Mouse (Mus musculus) lung, postnatal 0 days (tissue): ENCODE measurements around the gene Arhgap29. TPM values are rescaled to one million over a fixed set of nuclear protein-coding genes. Genes with fewer than 3 reads are reported as not detected.
A peak's percentile ranks its signal among the peaks of the same experiment; 100 is the strongest.

Experiments used
- ATAC-seq: fragments of 200-750 bp; cut with Nextera tagmentation; 2 replicates; pipeline ENCODE4 v1.8.0; 2017; ENCODE audit warnings: moderate library complexity
- DNase-seq: peaks from one replicate; pipeline ENCODE4 v3.0.0-alpha.2; 2016; ENCODE audit warnings: low spot score
- H3K27ac ChIP-seq: fragments of 300-500 bp; sonication (generic); 2 replicates; pipeline ENCODE4 v1.5.1; 2014; ENCODE audit warnings: antibody characterized with exemption, mild to moderate bottlenecking, low read length, mixed read lengths
- H3K27me3 ChIP-seq: fragments of 300-500 bp; sonication (generic); replicated peaks from 2 replicates; pipeline ENCODE4 v1.6.1; 2014; ENCODE audit warnings: low read length, mixed read lengths; ENCODE audit not compliant: insufficient read depth
- H3K36me3 ChIP-seq: fragments of 300-500 bp; sonication (generic); 2 replicates; pipeline ENCODE4 v1.6.1; 2014; ENCODE audit warnings: low read length, mixed read lengths; ENCODE audit not compliant: insufficient read depth
- H3K4me1 ChIP-seq: fragments of 300-500 bp; sonication (generic); 2 replicates; pipeline ENCODE4 v1.6.1; 2014; ENCODE audit warnings: antibody characterized with exemption, low read depth, low read length, mixed read lengths; ENCODE audit not compliant: insufficient read depth
- H3K4me2 ChIP-seq: fragments of 300-500 bp; sonication (generic); replicated peaks from 2 replicates; pipeline ENCODE4 v1.6.1; 2014; ENCODE audit warnings: low read depth, mild to moderate bottlenecking, low read length, moderate library complexity, mixed read lengths
- H3K4me3 ChIP-seq: fragments of 300-500 bp; sonication (generic); 2 replicates; pipeline ENCODE4 v1.5.1; 2014; ENCODE audit warnings: low read depth, low read length
- H3K9ac ChIP-seq: fragments of 300-500 bp; sonication (generic); replicated peaks from 2 replicates; pipeline ENCODE4 v1.6.1; 2014; ENCODE audit warnings: low read depth, mild to moderate bottlenecking
- H3K9me3 ChIP-seq: fragments of 300-500 bp; sonication (generic); 2 replicates; pipeline ENCODE4 v1.6.1; 2016; ENCODE audit warnings: low read length, mixed read lengths
- CTCF ChIP-seq: IDR thresholded peaks from 2 replicates; pipeline ENCODE4 v1.5.1; 2016; ENCODE audit warnings: antibody characterized with exemption, mild to moderate bottlenecking
- EP300 ChIP-seq: IDR thresholded peaks from 2 replicates; pipeline ENCODE4 v1.6.1; 2016; ENCODE audit warnings: antibody characterized with exemption, mild to moderate bottlenecking, control low read depth
- WGBS: fragments of 180-500 bp; shearing (Covaris S2); extraction: QIAGEN DNeasy Blood & Tissue Kit; methylation state at CpG from one replicate; pipeline ENCODE4 v1.1.7; 2014; 5-methylcytosine and 5-hydroxymethylcytosine counted together
- polyA plus RNA-seq: library from polyadenylated mRNA; unstranded; fragments of >200 nt; fragmentation: Nextera tagmentation; extraction: Ambion mirVana; gene quantifications from 2 replicates; pipeline ENCODE4 v1.2.1, GENCODE M21; 2015

Gene Arhgap29
- polyA plus RNA-seq, 1 experiment from 2014 or later: 56.8 TPM

DNA sequence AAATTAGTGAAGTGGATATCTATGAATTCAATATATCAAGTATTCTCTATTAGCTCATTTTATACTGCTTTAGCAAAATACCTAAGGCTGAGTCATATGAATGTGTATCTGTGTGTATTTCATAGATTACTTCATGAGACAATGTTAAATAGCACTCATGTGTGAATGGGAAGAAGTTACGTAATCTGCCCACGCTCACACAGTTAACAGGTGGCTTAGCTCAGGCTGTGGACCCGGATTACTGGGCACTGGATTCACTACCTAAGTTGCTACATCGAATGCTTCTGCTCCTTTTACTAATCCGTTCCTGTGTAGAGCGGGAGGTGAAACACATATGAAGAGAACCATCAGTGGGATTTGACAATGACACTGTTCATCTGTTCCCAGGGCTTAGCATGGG is 15.3 kb upstream of the Arhgap29 start:
- H3K9ac ChIP-seq: no peak overlapping the region
- WGBS: 68% methylated on average over 6 of the region's 6 CpGs
- TF ChIP-seq CTCF (no peak), EP300 (no peak)

DNA sequence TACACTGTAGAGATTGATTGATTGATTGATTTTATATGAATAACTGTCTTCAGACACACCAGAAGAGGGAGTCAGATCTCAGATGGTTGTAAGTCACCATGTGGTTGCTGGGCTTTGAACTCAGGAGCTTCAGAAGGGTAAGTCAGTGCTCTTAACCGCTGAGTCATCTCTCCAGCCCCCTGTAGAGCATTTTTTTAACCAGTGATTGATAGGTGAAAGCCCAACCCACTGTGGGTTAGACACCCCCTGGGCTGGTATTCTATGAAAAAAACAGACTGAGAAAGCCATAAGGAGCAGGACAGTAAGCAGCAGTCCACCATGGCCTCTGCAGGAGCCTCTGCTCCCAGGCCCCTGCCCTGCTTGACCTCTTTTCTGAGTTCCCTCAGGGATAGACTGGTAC is 12.7 kb upstream of the Arhgap29 start:
- no peak overlapping the region for H3K4me2 ChIP-seq
- DNase-seq: no peak
- no peak for ATAC-seq
- H3K36me3 ChIP-seq: no peaks in the 10 kb centered on the region
- no peak overlapping the region for H3K27ac ChIP-seq
- no peak overlapping the region for H3K9ac ChIP-seq
- H3K27me3 ChIP-seq: no peaks in the 10 kb centered on the region
- H3K9me3 ChIP-seq: no peaks in the 10 kb centered on the region
- 48% methylated on average over 1 of the region's 1 CpGs for WGBS
- TF ChIP-seq EP300 (no peak), CTCF (no peak)
- H3K4me3 ChIP-seq: no peak overlapping the region
- H3K4me1 ChIP-seq: 0 out of 2 replicates have a peak, but pooled peaks cover 6% of the 10 kb centered on the region

More for the DNA sequence above, 15.3 kb upstream of the Arhgap29 start:
- no peak overlapping the region for H3K27ac ChIP-seq
- no peaks in the 10 kb centered on the region for H3K9me3 ChIP-seq
- H3K4me2 ChIP-seq: no peak overlapping the region
- H3K4me1 ChIP-seq: 0 out of 2 replicates have a peak, but pooled peaks cover 6% of the 10 kb centered on the region
- DNase-seq (peak; percentile 59), ATAC-seq (no peak; the same call in 1 of the 2 replicates)
- no peaks in the 10 kb centered on the region for H3K27me3 ChIP-seq
- H3K4me3 ChIP-seq: no peak overlapping the region
- no peaks in the 10 kb centered on the region for H3K36me3 ChIP-seq

- no peak overlapping the region for H3K27ac ChIP-seq
- ATAC-seq: no peak
- H3K9me3 ChIP-seq: no peaks in the 10 kb centered on the region
- H3K9ac ChIP-seq: no peak overlapping the region
- WGBS: 73% methylated on average over 8 of the region's 8 CpGs
- 0 out of 2 replicates have a peak, but pooled peaks cover 6% of the 10 kb centered on the region for H3K4me1 ChIP-seq
- H3K4me3 ChIP-seq: no peak overlapping the region
- TF ChIP-seq CTCF: no peak
- TF ChIP-seq EP300: no peak
- H3K27me3 ChIP-seq: no peaks in the 10 kb centered on the region
- no peak for DNase-seq
- H3K36me3 ChIP-seq: no peaks in the 10 kb centered on the region
- no peak overlapping the region for H3K4me2 ChIP-seq
Observed at GRCm38 (mm10) chr3:121940094-121940889, 12.0 kb upstream of the Arhgap29 start.

GRCm38 (mm10) chr3:121941204-121941745 is 11.1 kb upstream of the Arhgap29 start:
- no peak for DNase-seq

DNA sequence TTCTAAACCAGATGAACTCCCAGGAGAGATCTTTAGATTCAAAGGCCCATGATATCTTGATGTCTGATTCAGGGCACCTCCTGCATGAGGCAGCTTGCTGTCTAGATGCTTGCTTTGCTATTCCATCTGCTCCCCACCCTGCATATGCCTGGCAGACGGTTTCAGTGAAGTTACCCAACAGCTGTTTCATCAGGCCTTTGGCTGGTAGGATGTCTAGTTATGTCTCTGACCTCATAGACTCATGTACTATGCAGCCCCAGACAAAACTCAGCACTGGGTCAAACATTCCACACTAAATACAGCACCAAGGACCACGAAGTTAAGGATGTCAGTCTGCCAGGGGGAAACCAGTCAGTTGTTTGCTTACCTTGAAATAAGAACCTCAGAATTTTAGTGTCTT is 6.4 kb upstream of the Arhgap29 start:
- no peak overlapping the region for H3K4me3 ChIP-seq
- no peaks in the 10 kb centered on the region for H3K36me3 ChIP-seq
- DNase-seq (peak; percentile 35), ATAC-seq (peak; percentile 46)
- no peaks in the 10 kb centered on the region for H3K9me3 ChIP-seq
- no peak overlapping the region for H3K4me2 ChIP-seq
- H3K9ac ChIP-seq: no peak overlapping the region
- no peaks in the 10 kb centered on the region for H3K27me3 ChIP-seq
- no peak overlapping the region for H3K27ac ChIP-seq
- no peaks in the 10 kb centered on the region for H3K4me1 ChIP-seq
- 38% methylated on average over 2 of the region's 2 CpGs for WGBS
- no peak for TF ChIP-seq EP300

More at GRCm38 (mm10) chr3:121941204-121941745, 11.1 kb upstream of the Arhgap29 start:
- ATAC-seq: no peak
- H3K9me3 ChIP-seq: no peaks in the 10 kb centered on the region
- WGBS: 71% methylated on average over 11 of the region's 11 CpGs
- H3K36me3 ChIP-seq: no peaks in the 10 kb centered on the region
- no peak overlapping the region for H3K4me2 ChIP-seq
- no peak overlapping the region for H3K9ac ChIP-seq
- no peak for TF ChIP-seq EP300
- no peak overlapping the region for H3K27ac ChIP-seq
- H3K4me1 ChIP-seq: no peaks in the 10 kb centered on the region
- no peak overlapping the region for H3K4me3 ChIP-seq
- H3K27me3 ChIP-seq: no peaks in the 10 kb centered on the region

DNA sequence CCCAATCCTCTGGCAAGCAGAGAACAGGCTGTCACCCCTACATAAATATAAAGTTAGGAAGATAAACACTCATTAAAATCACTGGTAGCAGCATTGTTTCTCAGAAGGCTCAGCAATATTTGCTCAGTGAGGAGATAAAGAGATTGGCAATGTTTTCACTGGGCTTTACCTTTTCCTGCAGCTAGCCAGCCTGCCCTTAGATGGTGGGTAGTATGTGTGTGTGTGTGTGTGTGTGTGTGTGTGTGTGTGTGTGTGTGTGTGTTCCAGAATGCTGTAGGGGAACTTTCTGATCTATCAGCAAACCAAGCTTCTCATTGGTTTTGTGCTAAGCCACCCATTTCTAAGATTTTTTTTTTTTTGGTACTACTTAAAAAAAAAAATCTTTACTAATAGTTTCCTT is 5.6 kb upstream of the Arhgap29 start:
- Histone ChIP-seq H3K27ac (no peak overlapping the region), H3K36me3 (no peaks in the 10 kb centered on the region), H3K27me3 (no peaks in the 10 kb centered on the region), H3K9me3 (no peaks in the 10 kb centered on the region), H3K4me2 (no peak overlapping the region), H3K4me1 (no peaks in the 10 kb centered on the region), H3K4me3 (no peak overlapping the region), H3K9ac (no peak overlapping the region)
- ATAC-seq (no peak; the same call in 1 of the 2 replicates), DNase-seq (no peak)
- TF ChIP-seq EP300 (0 out of 2 replicates have a peak, but pooled peaks have one; percentile 19), CTCF (no peak)
